Mouse (Mus musculus) layer of hippocampus, adult 9-10 months (tissue): ENCODE results near the gene Huwe1.

Source experiments
- DNase-seq: peaks from one replicate; pipeline ENCODE4 v3.0.0; 2022; ENCODE audit warnings: low spot score

Gene Huwe1

DNA sequence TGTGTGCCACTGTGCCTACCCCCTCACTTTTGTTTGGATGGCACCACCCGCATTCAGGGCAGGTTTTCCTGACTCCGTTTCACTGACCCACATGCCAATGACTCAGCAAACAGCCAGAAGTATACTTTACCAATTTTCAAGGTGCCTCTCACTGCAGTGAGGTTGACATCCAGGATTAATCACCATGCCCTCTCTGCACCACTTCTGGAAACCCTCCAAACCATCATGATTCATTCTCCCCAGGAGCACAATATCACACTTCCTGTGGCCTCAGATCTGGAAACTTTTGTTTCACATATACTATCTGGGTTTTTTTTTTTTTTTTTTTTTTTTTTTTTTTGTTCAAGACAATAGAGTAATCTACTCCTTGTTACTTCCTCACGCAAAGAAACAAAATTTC, 150.6 kb downstream of the Huwe1 start:
- no peak for DNase-seq
